Mouse (Mus musculus) embryonic stem cell, embryonic (primary cell): Measurements from ENCODE around the gene Gck.

Experiments
- CTCF ChIA-PET, 4 experiments: fragments of 300-600 bp in 2 of 4; fragments of 350-600 bp in 2 of 4; sonication (Branson Sonifier 250); formaldehyde crosslinking; loops; one replicate each; lab custom pipeline; 2022; ENCODE audit warnings: inconsistent platforms in 2 of 4; lab: Charles Lee
- POLR2A ChIA-PET, 4 experiments: fragments of 300-600 bp in 2 of 4; fragments of 350-600 bp in 2 of 4; sonication (Branson Sonifier 250); formaldehyde crosslinking; loops; one replicate each; lab custom pipeline; 2022; ENCODE audit warnings: antibody characterized with exemption in 4 of 4, inconsistent platforms in 1 of 4; lab: Charles Lee

The Gck gene

DNA sequence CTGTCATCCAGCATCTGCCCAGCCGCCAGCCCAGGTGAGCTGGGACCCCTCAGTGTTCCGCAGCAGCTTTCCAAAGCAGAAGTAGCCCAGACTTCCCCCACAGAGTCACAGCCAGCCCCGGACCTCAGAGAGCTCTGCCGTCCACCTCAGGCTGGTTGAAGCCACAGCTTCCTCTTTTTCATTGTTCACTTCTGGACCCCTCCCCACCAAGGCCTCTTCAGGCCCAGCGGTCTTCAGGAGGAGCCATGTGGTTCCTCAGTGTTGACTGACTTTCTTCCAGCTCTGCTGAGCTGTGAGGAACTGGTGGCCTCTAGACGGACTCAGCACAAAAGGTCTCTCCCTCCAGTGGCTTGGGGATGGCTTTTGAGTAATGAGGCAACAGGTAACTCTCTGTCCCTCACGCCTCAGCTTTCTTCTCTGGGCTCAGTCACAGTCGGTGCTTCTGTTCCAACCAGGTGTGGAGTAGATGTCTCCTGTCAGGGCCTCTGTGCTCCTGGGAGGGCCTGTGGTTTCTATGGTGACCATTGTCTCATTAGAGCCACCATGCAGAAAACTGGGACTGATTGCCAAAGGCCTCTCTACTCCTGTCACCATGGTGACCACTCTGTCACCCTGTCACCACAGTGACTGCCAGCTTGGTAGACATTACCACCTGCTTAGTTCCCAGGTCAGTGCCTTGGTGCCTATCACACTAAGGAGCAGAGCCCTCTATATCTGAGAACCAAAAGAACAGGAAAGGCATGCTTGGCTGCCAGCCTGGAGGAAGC is at the start of gene Gck:
TSS of gene Gck (minus strand) at position 496 of the 767 bp plus-strand sequence.
- CTCF ChIA-PET = interaction anchor here in 3 of 4 experiments (0.6 to 2.3 kb wide), 8 partner anchors 43 to 246 kb away, joined by 3 to 9 read pairs (median 4); no protein-coding TSS in a partner anchor

DNA sequence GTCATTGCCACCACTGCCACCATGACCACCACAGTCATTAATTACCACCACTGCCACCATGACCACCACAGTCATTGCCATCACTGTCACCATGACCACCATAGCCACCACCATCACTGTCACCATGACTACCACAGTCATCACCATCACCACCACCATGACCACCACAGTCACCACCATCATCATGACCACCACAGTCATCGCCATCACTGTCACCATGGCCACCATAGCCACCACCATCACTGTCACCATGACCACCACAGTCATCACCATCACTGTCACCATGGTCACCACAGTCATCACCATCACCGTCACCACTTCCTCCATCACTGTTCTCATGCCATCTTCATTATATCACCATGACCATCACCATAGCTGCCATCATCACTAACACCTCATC is 48.6 kb upstream of the Gck start:
- CTCF ChIA-PET = no interaction called here
- POLR2A ChIA-PET = no interaction called here

More for the DNA sequence above, at the start of gene Gck:
- POLR2A ChIA-PET = interaction anchor here in 3 of 4 experiments (0.6 to 1.6 kb wide), 11 partner anchors 9 to 860 kb away, joined by 3 to 6 read pairs (median 3); partner anchors contain the start of gene Tmed4 (in 1 of the 3)

DNA sequence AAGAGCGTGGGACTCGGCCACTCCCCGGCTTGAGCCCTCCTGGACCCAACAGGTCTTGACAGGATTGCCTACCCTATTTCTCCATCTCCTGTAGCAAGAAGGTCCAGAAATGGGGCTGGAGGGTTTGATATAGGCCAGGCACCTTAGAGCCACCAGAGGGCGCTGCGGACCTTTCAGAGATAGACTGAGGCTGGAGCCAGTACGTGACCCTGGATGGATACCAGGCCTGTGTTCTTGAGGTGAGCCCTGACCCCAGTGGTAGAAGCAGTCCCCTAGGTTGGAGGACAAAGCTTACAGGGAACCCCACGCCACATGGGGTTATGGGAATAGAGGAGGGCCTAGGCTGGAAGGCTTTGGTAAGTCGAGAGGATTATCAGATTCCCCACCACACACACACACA is 46.1 kb upstream of the Gck start:
- ChIA-PET POLR2A (interaction anchor here in 2 of 4 experiments (0.7 to 1.1 kb wide), 3 partner anchors 14 to 41 kb away, joined by 3 read pairs; partner anchors contain the start of gene Ykt6 (in 2 of the 2)), CTCF (interaction anchor here (0.6 to 3.3 kb wide), 15 partner anchors 12 to 266 kb away, joined by 3 to 25 read pairs (median 3); partner anchors contain the start of gene Ykt6 (in 1 of the 4))

DNA sequence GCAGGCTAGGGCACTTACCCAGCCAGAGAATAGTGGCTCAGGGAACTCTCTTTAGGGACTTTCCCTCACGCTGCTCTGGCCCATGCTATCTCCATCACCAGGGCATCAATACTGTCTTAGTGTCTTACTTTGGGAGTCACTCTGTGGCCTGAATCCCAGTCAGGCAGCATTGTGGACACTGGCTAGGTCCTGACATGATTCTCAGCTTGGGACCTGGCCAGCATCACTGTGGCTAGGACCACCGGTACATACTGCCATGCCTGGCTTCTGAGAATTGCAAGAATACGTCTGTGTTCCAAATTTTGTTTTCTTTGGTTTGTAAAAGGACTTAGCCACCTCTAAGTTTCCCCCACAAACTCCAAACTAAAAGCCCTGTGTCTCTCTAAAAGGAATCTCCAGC is 45.0 kb upstream of the Gck start:
- ChIA-PET CTCF (interaction anchor here (1.0 to 3.3 kb wide), 10 partner anchors 11 to 267 kb away, joined by 3 to 25 read pairs (median 4); partner anchors contain the start of gene Ykt6 (in 1 of the 4)), POLR2A (interaction anchor here in 2 of 4 experiments (0.7 to 1.7 kb wide), 4 partner anchors 22 to 193 kb away, joined by 3 to 5 read pairs (median 4); partner anchors contain the start of gene Ykt6 (in 2 of the 2))

DNA sequence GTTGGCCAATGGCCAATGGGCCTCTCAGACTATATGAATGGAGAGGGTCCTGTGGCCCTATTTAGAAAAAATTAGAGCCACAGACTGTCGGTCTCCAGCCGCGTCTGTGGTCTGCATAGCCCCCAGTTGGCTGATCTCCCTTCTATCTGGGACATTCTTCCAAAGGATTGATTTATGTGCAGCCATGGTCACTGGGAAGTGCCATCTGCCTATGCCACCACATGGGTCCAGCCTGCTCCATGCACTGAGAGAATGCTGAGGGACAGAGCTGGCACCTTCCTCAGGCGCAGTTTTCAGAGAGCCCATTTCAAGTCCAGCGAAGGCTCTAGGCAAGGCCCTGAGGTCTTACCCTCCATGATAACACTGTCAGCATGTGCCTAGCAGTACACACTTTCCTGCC is 44.3 kb upstream of the Gck start:
- ChIA-PET POLR2A (interaction anchor here in 1 of 4 experiments (1.7 kb wide), 1 partner anchor 193 kb away, joined by 5 read pairs; no protein-coding TSS in a partner anchor), CTCF (interaction anchor here in 3 of 4 experiments (0.9 to 3.3 kb wide), 7 partner anchors 10 to 268 kb away, joined by 3 to 25 read pairs (median 3); no protein-coding TSS in a partner anchor)

DNA sequence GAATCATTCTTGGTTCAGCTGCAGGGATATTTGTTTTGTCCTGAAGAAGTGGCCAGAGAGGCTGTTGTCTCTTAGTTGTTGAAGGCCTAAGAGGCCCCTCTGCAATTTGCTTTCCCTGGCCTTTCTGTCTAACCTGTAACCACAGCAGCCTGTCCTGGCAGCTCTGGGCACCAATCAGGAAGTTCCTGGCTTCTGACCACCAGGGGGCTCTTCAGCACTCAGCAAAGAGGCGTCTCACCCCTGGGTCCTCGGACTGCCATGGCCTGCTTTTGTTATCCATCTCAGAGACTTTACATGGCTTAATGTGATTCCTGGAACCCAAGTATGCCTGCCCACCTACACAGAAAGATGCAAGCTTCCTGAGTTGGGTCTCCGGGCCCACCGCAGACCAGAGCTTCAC is 41.0 kb upstream of the Gck start:
- CTCF ChIA-PET = interaction anchor here (0.5 to 2.2 kb wide), 45 partner anchors 9 to 1093 kb away, joined by 3 to 22 read pairs (median 3); partner anchors contain the start of genes Tmed4 (in 2 of the 4) and Ykt6 (in 1 of the 4)
- POLR2A ChIA-PET = interaction anchor here (0.7 to 1.9 kb wide), 13 partner anchors 9 to 277 kb away, joined by 3 to 7 read pairs (median 3); partner anchors contain the start of gene Ddx56 (in 2 of the 4)

DNA sequence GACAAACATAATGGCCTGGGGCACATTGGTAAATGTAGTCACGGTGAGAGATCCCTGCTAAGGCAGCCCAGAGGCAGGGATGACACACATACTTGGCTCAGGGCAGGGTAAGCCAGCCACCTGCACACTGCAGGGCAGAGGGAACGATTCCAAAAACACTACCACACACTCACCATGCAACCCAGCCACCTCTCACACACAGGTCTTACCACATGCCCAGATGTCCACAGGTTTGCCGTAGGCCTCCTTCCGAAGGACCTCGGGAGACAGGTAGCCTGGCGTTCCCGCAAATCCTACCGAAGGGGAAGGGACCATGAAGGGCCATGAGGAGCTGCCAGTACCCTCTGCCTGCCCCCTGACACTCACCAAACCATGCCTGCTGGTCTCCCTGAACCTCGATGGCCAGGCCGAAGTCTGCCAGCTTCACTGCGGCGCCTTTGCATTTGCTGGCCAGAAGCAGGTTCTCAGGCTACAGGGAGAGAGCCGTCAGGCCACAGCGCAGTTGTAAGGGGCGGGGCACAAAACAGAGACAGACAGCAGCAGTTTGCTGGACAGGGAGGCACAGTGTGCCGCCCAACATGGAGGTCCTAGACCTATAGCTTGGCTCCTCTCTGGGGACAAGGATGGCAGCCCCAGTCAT is 40.2 kb upstream of the Gck start:
- ChIA-PET CTCF (interaction anchor here (0.5 to 2.2 kb wide), 42 partner anchors 9 to 1094 kb away, joined by 3 to 22 read pairs (median 3); partner anchors contain the start of gene Tmed4 (in 2 of the 4)), POLR2A (interaction anchor here (0.7 to 1.6 kb wide), 13 partner anchors 8 to 278 kb away, joined by 3 to 5 read pairs (median 3); partner anchors contain the start of gene Ddx56 (in 1 of the 4))

DNA sequence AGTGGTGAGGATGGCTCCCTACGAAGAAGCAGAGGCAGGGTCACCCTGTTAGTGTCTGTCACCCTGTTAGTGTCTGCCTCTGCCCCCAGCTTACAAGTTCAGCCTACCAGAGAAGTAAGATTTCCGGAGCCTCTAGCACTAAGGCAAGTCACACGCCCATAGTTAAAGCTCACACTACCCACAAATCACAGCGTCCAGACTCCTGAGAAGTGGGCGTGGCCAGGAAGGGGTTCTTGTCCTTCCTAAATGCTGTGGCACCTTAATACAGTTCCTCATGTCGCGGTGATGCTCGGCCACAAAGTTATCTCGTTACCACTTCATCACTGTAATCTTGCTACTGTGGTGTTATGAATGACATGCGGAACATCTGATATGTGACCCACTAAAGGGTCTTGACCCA is 38.2 kb upstream of the Gck start:
- POLR2A ChIA-PET = no interaction called here
- CTCF ChIA-PET = interaction anchor here in 2 of 4 experiments (0.6 to 1.4 kb wide), 2 partner anchors 20 to 200 kb away, joined by 3 to 12 read pairs; no protein-coding TSS in a partner anchor

DNA sequence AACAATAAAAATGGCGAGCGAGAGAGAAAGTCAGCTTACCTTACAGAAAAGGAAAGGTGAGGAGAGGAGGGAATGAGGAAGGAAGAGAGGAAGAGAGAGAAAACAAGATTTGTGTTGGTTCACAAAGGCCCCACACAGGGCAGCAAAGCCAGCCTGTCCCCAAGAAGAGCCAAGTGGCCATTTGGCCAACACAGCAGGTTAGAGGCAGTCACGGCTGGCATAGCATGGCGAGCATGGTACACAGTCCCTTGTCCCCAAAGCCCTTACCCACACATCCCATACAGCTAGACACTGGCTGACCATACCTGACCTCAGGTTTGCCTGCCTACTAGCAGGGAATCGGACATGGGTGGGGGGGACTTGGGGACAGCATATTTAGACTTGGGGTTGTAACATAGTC is 33.7 kb upstream of the Gck start:
- ChIA-PET POLR2A (interaction anchor here in 2 of 4 experiments (1.1 to 1.3 kb wide), 2 partner anchors 119 to 423 kb away, joined by 3 to 5 read pairs; no protein-coding TSS in a partner anchor), CTCF (interaction anchor here in 1 of 4 experiments (1.0 kb wide), 1 partner anchor 11 kb away, joined by 3 read pairs; no protein-coding TSS in a partner anchor)

DNA sequence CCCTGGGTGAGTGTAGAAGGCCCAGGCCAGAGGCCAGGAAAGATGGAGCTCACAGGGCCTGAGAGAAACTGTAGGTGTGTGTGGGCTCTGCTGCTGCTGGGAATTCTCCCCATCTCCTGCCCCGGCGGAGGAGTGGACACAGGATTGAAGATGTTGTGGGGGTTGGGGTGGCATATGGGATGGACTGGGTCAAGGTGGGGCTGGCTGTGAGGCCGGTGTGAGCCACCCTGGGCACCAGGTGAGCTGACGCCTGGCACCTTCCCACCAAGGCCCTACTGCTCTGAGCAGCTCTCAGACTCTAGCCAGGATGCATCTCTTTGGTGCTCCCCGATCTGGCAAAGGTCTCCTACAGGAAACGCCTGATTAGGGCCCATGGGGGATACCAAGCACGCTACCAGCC is 31.4 kb upstream of the Gck start:
- ChIA-PET POLR2A (interaction anchor here in 3 of 4 experiments (0.6 to 1.3 kb wide), 3 partner anchors 9 to 126 kb away, joined by 3 read pairs; no protein-coding TSS in a partner anchor), CTCF (interaction anchor here in 3 of 4 experiments (0.6 to 1.9 kb wide), 5 partner anchors 9 to 339 kb away, joined by 3 to 13 read pairs (median 4); no protein-coding TSS in a partner anchor)

DNA sequence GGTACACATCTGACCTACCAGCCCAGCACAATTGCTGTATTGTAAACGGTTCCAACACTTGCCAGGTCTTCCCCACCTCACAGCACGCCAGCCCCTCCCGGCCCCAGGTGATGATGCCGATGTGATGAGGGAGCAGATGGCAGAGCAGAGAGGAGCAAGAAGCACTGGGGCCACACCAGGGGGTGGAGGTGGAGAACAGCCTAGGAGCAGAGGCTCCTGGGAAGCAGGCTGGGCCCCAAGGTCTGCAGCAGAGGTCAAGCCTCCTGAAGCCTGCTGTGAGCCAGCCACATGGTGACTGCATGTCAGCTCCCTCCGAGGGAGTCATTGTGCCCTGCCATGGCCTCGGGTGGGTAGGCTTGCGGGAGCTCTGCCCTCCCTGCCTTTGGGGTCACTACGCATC is 30.7 kb upstream of the Gck start:
- POLR2A ChIA-PET = interaction anchor here in 1 of 4 experiments (0.6 kb wide), 1 partner anchor 267 kb away, joined by 4 read pairs; no protein-coding TSS in a partner anchor
- CTCF ChIA-PET = interaction anchor here in 2 of 4 experiments (1.2 to 1.9 kb wide), 4 partner anchors 10 to 94 kb away, joined by 3 to 13 read pairs (median 4); no protein-coding TSS in a partner anchor

DNA sequence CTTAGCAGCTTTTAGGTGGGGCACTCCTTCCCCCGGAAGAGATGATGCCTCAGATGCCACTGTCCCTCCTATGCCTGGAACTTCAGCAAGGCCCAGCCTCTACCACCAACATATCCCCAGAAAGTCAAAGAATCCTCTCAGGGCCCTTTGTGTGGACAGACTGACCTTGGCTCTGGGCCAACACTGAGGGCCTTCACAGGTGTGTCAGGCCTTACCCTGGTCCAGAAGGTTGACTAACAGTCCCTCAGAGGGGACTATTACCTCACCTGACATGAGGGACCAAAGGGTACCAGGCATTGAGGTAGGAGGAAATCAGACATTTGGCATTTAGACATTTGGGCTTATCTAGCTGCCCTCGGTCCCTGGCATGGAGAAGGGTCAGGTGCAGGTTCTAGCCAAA is 30.2 kb upstream of the Gck start:
- POLR2A ChIA-PET = interaction anchor here in 1 of 4 experiments (0.6 kb wide), 1 partner anchor 268 kb away, joined by 4 read pairs; no protein-coding TSS in a partner anchor
- CTCF ChIA-PET = interaction anchor here in 1 of 4 experiments (1.2 kb wide), 1 partner anchor 11 kb away, joined by 3 read pairs; no protein-coding TSS in a partner anchor

DNA sequence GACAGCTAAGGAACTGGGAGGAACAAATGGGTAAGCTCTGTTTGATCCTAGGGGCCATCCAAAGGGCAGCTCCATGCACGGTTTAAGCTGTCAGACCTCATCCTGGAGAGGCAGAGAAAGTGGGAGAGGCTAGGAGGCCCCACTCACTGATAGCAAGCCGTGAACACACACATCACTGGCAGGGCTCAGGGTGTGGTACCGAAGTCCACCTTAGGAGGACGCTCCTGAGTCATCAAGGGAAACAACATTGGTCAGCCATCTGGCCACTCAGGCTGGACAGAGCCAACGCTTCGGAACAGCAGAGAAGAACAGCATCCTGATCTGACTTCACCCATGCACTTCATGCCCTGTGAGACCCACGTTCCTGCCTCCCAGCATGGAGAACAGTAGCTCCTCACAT is 29.2 kb upstream of the Gck start:
- POLR2A ChIA-PET = interaction anchor here in 1 of 4 experiments (1.0 kb wide), 1 partner anchor 36 kb away, joined by 3 read pairs; no protein-coding TSS in a partner anchor
- CTCF ChIA-PET = interaction anchor here in 2 of 4 experiments (0.9 to 1.5 kb wide), 4 partner anchors 12 to 13 kb away, joined by 3 to 6 read pairs (median 3); no protein-coding TSS in a partner anchor

DNA sequence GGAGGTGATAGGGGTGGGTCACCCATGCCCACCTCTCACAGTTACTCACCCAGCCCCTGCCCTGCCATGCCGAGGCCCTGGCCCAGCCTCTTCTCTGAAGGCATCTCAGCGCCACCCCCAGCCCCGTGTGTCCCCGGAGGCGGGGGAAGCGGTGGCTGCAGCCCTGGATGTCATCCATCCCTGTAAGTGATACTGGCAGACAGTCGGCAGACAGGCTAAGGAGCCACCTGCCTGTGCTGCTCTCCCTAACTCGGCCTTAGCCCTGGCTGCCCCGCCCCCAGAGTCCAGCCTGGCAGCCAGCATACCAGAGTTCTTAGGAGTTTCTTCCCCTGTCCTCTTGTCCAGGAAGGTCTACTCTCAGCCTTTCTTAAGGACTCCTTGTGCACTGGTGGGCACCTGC is 26.2 kb upstream of the Gck start:
- ChIA-PET CTCF (interaction anchor here in 1 of 4 experiments (1.1 kb wide), 1 partner anchor 14 kb away, joined by 5 read pairs; no protein-coding TSS in a partner anchor), POLR2A (no interaction called here)

DNA sequence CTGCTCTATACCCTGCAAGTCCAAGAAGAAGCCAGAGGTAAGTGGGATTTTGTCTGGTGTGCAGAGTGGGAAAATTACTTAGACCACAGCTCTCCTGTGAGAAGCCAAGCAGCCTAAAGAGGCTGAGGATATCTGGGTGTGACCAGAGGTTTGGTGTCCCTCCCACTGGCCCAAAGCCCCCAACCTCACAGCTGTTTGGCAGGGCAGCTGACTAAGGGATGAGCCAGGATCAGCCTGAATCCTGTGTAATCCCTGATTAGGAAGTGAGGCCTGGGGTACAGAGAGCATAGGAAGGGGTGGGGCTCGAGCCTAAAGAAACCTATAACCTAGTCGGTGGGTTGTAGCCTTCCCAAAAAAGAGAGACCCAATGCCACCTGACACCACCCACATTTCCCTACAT is 25.2 kb upstream of the Gck start:
- POLR2A ChIA-PET = interaction anchor here in 1 of 4 experiments (0.5 kb wide), 1 partner anchor 702 kb away, joined by 3 read pairs; no protein-coding TSS in a partner anchor

DNA sequence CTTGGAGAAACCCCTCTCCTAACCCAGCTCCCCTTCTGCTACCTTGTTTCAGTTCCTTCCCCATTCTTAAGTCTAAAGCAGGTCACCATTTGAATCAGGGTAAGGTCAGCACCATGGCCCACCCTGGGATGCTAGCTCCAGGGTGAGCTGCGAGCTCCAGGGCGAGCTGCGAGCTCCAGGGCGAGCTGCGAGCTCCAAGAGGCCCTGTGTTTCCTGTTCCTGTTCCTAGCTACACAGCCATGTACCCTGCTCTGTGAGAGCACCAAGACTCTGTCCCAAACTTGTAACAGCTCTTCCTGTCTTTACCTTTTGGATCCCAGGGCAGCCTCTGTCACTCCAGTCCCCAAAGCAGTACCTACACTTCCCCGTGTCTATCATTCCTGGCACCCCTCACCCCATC is 24.2 kb upstream of the Gck start:
- ChIA-PET CTCF (interaction anchor here in 3 of 4 experiments (0.9 to 2.0 kb wide), 5 partner anchors 18 to 88 kb away, joined by 3 to 4 read pairs (median 3); partner anchors contain the start of gene Ykt6 (in 1 of the 3)), POLR2A (interaction anchor here in 3 of 4 experiments (0.5 to 1.7 kb wide), 8 partner anchors 9 to 137 kb away, joined by 3 to 5 read pairs (median 3); partner anchors contain the start of gene Ykt6 (in 1 of the 3))

More for the DNA sequence above, 25.2 kb upstream of the Gck start:
- CTCF ChIA-PET = interaction anchor here in 2 of 4 experiments (0.6 to 2.0 kb wide), 2 partner anchors 19 to 213 kb away, joined by 3 to 4 read pairs; partner anchors contain the start of gene Ykt6 (in 1 of the 2)

DNA sequence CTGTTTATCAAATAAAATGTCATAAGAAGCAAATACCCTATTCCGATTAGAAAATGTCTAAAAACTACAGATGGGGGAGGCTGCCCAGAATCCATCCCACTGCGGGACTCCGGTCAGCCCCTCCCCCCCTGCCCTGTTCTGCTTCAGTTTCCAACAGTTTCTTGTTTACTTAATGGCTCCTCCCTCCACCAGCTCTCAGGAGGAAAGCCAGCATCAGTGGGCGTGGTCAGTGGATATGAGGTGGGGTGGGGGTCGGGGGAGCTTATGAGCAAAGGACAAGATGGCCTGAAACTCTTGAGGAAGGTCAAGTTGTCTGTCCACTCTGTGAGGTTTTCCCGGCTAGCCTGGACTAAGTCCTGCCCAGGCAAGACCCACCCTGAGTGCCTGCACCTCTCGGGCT is 23.3 kb upstream of the Gck start:
- ChIA-PET POLR2A (interaction anchor here in 3 of 4 experiments (0.5 to 3.1 kb wide), 12 partner anchors 9 to 214 kb away, joined by 3 to 13 read pairs (median 3); partner anchors contain the start of gene Ykt6 (in 2 of the 3)), CTCF (interaction anchor here in 3 of 4 experiments (0.5 to 2.0 kb wide), 10 partner anchors 17 to 571 kb away, joined by 3 to 9 read pairs (median 4); partner anchors contain the start of genes Ykt6 (in 2 of the 3), A730071L15Rik (in 1 of the 3) and Dbnl (in 1 of the 3))
